Mouse (Mus musculus) heart, adult 2 months (tissue): Measurements from ENCODE around the gene Klf15.

Experiments
- EP300 ChIP-seq: fragments of 200-500 bp; IDR thresholded peaks from 2 replicates; pipeline ENCODE4 v1.6.1; 2011; ENCODE audit warnings: low read depth, low read length, control low read depth; ENCODE audit not compliant: insufficient read depth
- POLR2A ChIP-seq: fragments of 200-500 bp; IDR thresholded peaks from 2 replicates; pipeline ENCODE4 v1.6.1; 2011; ENCODE audit warnings: mild to moderate bottlenecking, low read depth, low read length, control low read depth; ENCODE audit not compliant: insufficient read depth

- TF ChIP-seq POLR2A (no peak), EP300 (no peak)
These were observed 32.5 kb upstream of the Klf15 start for GRCm38 (mm10) chr6:90429911-90430310.
